Comparison of ENCODE assay signal across 1 mouse cellular context in the genomic region with DNA sequence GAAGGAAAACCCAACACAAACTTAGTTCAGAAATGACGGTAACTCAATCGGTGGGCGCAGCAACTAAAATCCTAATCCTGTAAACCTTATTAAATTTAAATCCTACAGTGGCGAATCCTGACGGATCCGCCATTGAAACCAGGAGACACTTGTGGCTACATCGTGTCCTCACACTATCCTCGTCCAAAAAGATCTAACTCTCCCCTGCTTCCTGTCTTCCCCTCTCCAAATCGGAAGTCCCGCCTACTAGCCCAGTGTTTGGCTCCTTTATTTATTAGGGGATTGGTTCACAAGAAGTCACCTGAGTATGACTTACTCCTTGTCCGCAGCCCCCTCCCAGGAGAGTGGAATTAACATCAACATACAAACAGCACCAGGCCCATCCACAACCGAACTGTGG.
TF ChIP-seq lines count a peak whose summit lies in the region.

No protein-coding gene starts in this region.

TF ChIP-seq in ES-E14, 5 proteins besides CTCF, POLR2A, EP300 and RAD21:
- TF ChIP-seq HCFC1 (IDR thresholded peaks at IDR 0.05; ENCODE audit: borderline replicate concordance, insufficient read depth, low read length) (no peak), ZC3H11A (IDR thresholded peaks at IDR 0.05; ENCODE audit: borderline replicate concordance, low read depth, low read length) (no peak), ZNF384 (IDR thresholded peaks at IDR 0.05; ENCODE audit: low read depth, low read length) (no peak), CHD2 (IDR thresholded peaks at IDR 0.05; ENCODE audit: low read depth, low read length) (no peak), MAFK (IDR thresholded peaks at IDR 0.05; ENCODE audit: insufficient read depth, low read depth, low read length) (no peak)
